In genomic region chr12:4953156-4953555, GRCm38 (mm10) we compare ENCODE assay signal across 30 mouse cellular contexts. TPM values are rescaled to one million over a fixed set of nuclear protein-coding genes. Genes with fewer than 3 reads are reported as not detected.
DNase-seq lines count a peak whose midpoint lies in the region; ATAC-seq lines count a peak whose summit lies in the region.
"Had no signal": no experiment of that assay in that cellular context is flagged by ENCODE, and none has a peak within 500 bp of the region (broad histone marks: within the 10 kb centered on the region; RNA-seq: fewer than 3 reads in every experiment).

No protein-coding gene starts in this region.

- H3K4me1 ChIP-seq in kidney, embryonic 16.5 days (ENCODE audit: insufficient read depth, low read length) = no peaks in the 10 kb centered on the region
- H3K4me1 ChIP-seq: embryonic facial prominence, embryonic 10.5 days; embryonic facial prominence, embryonic 15.5 days; forebrain, embryonic 12.5 days; hindbrain, embryonic 12.5 days; intestine, embryonic 15.5 days; neural tube, embryonic 15.5 days had no signal

- ATAC-seq in kidney, embryonic 16.5 days (ENCODE audit: low FRiP score, low TSS enrichment) = no peak
- ATAC-seq: forebrain, postnatal 0 days; hindbrain, postnatal 0 days; intestine, embryonic 15.5 days; Patski had no signal

- DNase-seq in adrenal gland, postnatal 10 days = peak; percentile 11
- no peak for DNase-seq in adrenal gland, adult 18-20 months (ENCODE audit: low spot score in 2 of 2)
- peak; percentile 10 for DNase-seq in kidney, postnatal 10 days
- DNase-seq in ovary, postnatal 36 days (ENCODE audit: low spot score) = peak; percentile 8
- no peak for DNase-seq in ovary, postnatal 14 days (ENCODE audit: low spot score)
- DNase-seq in retina, embryonic 14.5 days (ENCODE audit: low spot score) = no peak
- DNase-seq: cerebellum, adult 2 months; cerebellum, postnatal 14 days; forebrain, postnatal 0 days; gastrocnemius, postnatal 36 days; heart, adult 18-20 months; heart, postnatal 36 days; kidney, adult 8-10 months; liver; lung, adult 2 months; lung, postnatal 10 days; midbrain, embryonic 14.5 days; right cerebral cortex, postnatal 14 days had no signal

- no peaks in the 10 kb centered on the region for H3K9me3 ChIP-seq in kidney, embryonic 16.5 days (ENCODE audit: low read length)
- H3K9me3 ChIP-seq: embryonic facial prominence, embryonic 10.5 days; embryonic facial prominence, embryonic 15.5 days; forebrain, embryonic 12.5 days; hindbrain, embryonic 12.5 days; intestine, embryonic 15.5 days; neural tube, embryonic 15.5 days had no signal

- no peak overlapping the region for H3K4me2 ChIP-seq in kidney, embryonic 16.5 days (replicated peaks; ENCODE audit: low read depth, low read length)
- H3K4me2 ChIP-seq: embryonic facial prominence, embryonic 15.5 days; forebrain, embryonic 12.5 days; heart, embryonic 11.5 days; hindbrain, embryonic 12.5 days; intestine, embryonic 15.5 days; neural tube, embryonic 15.5 days had no signal

- WGBS in kidney, embryonic 16.5 days = 82% methylated on average over 4 of the region's 4 CpGs

- H3K36me3 ChIP-seq in kidney, embryonic 16.5 days (ENCODE audit: insufficient read depth, low read length) = peaks cover 54% of the 10 kb centered on the region

- no peak overlapping the region for H3K4me3 ChIP-seq in kidney, embryonic 16.5 days (ENCODE audit: low read length)
- H3K4me3 ChIP-seq: embryonic facial prominence, embryonic 10.5 days; embryonic facial prominence, embryonic 15.5 days; forebrain, embryonic 12.5 days; hindbrain, embryonic 12.5 days; intestine, embryonic 15.5 days; neural tube, embryonic 15.5 days had no signal

- H3K27ac ChIP-seq in kidney, embryonic 16.5 days (ENCODE audit: low read length) = no peak overlapping the region
- H3K27ac ChIP-seq: embryonic facial prominence, embryonic 10.5 days; embryonic facial prominence, embryonic 15.5 days; forebrain, embryonic 12.5 days; hindbrain, embryonic 12.5 days; hindbrain, postnatal 0 days; intestine, embryonic 15.5 days; liver, embryonic 14.5 days; macrophage; neural tube, embryonic 15.5 days had no signal

- no peaks in the 10 kb centered on the region for H3K27me3 ChIP-seq in kidney, embryonic 16.5 days (ENCODE audit: insufficient read depth, low read length)
- H3K27me3 ChIP-seq: embryonic facial prominence, embryonic 15.5 days; forebrain, embryonic 12.5 days; hindbrain, embryonic 12.5 days; intestine, embryonic 15.5 days; neural tube, embryonic 15.5 days; Patski had no signal

- H3K9ac ChIP-seq in kidney, embryonic 16.5 days (replicated peaks; ENCODE audit: low read length) = no peak overlapping the region
- H3K9ac ChIP-seq: embryonic facial prominence, embryonic 15.5 days; forebrain, embryonic 12.5 days; forebrain, postnatal 0 days; hindbrain, embryonic 12.5 days; intestine, embryonic 15.5 days; liver, embryonic 14.5 days; neural tube, embryonic 15.5 days had no signal

RNA-seq across cellular contexts. Expression of gene Atad2b, which starts 36.0 kb away (rescaled TPM):
- total RNA-seq in adrenal gland, postnatal 10 days (2021) = 10 to 100 TPM; 27.3 to 34.4 TPM
- 10 to 100 TPM; 20.6 to 25.2 TPM for total RNA-seq in adrenal gland, adult 18-20 months (2021)
- polyA plus RNA-seq in kidney, embryonic 16.5 days (2015; fragmentation: Nextera tagmentation; extraction: Ambion mirVana) = 6.3 and 9.2 TPM in 2 replicates

RNA-seq across cellular contexts. Expression of gene Ubxn2a, which starts 45.7 kb away (rescaled TPM):
- total RNA-seq in adrenal gland, postnatal 10 days (2021) = 10 to 100 TPM; 31.8 to 32.7 TPM
- total RNA-seq in adrenal gland, adult 18-20 months (2021) = 10 to 100 TPM; 56.2 to 65.5 TPM
- 26.3 and 28.8 TPM in 2 replicates for polyA plus RNA-seq in kidney, embryonic 16.5 days (2015; fragmentation: Nextera tagmentation; extraction: Ambion mirVana)

Comparison
In these comparisons a context has a peak if more than half of its experiments do, and no peak if none do; other contexts are left out.
1. DNase-seq: peak in adrenal gland, postnatal 10 days (single experiment), kidney, postnatal 10 days (single experiment) and ovary, postnatal 36 days (single experiment); none in adrenal gland, adult 18-20 months (0 of 2), ovary, postnatal 14 days (single experiment) and retina, embryonic 14.5 days (single experiment).